Mouse (Mus musculus) urinary bladder, postnatal 14 days (tissue): Measurements from ENCODE around the gene Gm26620.

Experiments used
- DNase-seq: peaks from one replicate; pipeline ENCODE4 v3.0.0; 2021; ENCODE audit warnings: low spot score

Gm26620 gene

DNA sequence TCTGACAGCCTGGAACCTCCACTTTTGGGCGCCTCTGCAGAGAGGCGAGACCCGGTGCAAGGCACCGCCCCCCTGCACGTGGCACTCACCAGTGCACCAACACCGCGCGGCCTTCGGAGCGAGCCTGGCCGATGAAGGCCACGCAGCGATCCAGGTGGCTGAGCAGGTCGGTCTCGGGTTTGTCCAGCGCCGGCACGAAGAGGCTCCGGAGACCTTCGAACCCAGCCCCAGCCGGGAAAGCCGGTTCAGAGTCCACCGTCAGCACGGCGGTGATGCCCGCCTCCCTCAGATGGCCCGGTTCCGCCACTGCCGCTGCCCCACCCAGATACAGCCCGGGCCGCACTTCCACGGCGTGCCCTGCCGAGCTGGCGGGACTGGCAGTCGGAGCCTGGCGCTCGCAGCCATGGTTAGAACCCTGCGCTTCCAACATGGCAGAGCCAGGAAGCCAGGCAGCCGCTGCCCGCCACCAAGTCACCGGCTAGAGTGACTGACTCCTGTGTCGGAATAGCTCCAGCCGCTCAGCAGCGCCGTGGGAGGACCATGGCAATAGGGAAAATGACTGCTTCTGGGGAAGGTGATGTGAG, at the start of gene Gm26620, which contains the start of gene Dusp12:
Gene Gm26620, plus strand, starts transcription at position 88 of the 584 bp plus-strand sequence.
Gene Dusp12, minus strand, starts transcription at position 563 of the 584 bp plus-strand sequence.
- DNase-seq: peak; percentile 87

DNA sequence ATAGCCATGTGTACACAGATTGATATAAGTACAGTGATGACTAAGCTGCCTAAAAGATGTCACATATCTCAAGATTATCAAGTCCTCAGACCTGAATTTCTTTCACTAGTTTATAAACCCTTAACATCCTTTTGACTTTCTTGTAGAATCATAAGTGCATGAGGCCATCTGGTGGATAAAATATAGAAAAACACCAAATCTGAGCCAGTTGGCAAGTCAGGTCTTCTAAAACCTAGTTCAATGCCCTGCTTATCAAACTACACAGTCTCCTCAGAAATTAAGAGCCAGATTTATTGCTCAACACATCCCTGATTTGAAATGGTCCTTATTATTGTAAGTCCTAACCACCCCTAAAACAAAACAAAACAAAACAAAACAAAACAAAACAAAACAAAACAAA, 45.2 kb upstream of the Gm26620 start:
- DNase-seq: no peak

DNA sequence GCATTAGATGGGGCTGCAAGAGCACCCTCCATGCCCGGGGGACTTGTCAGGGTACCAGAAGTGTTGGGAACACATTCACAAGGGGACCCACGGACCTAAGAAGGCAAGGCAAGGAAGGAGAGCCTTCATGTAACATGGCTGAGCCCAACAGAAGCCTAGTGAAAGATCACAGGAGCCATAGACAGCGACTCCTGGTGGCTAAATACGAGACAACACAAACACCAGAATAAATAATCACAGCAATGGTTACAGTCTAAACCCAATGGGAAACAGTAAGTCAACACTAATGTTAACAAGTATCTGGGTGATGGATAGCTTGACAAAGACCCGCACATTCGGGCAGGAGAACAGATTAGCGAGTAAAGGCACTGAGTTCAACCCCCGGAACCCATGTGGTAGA, 40.5 kb upstream of the Gm26620 start:
- DNase-seq: no peak

DNA sequence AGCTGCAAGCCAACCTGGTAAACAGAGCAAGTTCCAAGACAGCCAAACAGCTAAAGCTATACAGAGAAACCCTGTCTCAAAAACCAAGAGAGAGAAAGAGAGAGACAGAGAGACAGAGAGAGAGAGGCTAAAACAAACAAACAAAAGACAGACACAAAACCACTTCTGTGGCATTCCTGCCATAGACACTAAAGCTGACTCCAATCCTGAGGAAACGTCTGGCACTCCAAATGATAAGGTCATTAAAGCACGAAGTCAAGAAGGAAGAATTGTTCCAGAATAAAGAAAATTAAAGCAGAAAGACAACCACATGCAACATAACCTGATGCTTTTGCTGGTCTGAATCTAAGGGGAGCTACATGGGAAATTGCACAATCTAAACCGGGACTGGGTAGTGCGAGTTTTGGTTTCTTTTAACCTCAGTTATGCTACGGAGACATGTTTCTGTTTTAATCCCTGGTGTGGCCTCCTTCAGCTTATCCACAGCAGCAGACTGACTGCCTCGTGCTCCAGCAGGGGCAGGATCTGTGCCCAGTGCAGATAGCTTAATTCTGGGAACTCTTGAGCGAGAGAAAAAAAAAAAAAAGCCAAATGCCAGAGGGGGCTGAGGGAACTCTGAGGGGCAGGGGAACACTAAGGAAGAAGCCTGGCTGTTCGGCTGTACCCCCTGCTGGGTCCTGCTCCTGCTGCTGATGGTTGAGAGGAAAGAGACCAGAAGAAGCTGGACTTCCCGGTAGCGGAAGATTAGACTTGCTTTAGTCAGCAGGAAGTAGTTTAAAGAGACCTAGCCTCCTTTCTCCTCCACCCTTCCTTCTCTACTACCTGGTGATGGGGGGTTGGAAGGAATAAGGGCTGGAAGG, 39.2 kb upstream of the Gm26620 start:
- no peak for DNase-seq

DNA sequence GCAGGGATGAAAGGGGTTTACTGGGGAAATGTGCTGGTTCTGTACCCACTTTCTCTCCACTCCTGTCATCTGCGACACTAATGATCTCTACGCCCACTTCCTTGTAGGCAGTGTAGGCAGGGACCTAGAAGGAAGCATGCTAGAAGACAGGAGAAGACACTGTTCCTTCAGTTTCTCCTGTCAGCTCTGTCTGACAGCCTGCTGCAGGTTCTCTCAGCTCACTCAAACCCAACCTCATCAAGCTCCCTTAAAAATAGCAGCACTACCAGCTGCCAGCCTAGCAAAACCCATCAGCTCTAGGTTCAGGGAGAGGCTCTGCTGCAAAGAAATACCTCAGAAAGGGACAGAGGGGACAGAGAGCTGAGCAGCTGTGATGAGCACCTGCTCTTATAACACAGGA, 34.9 kb upstream of the Gm26620 start:
- DNase-seq: no peak

DNA sequence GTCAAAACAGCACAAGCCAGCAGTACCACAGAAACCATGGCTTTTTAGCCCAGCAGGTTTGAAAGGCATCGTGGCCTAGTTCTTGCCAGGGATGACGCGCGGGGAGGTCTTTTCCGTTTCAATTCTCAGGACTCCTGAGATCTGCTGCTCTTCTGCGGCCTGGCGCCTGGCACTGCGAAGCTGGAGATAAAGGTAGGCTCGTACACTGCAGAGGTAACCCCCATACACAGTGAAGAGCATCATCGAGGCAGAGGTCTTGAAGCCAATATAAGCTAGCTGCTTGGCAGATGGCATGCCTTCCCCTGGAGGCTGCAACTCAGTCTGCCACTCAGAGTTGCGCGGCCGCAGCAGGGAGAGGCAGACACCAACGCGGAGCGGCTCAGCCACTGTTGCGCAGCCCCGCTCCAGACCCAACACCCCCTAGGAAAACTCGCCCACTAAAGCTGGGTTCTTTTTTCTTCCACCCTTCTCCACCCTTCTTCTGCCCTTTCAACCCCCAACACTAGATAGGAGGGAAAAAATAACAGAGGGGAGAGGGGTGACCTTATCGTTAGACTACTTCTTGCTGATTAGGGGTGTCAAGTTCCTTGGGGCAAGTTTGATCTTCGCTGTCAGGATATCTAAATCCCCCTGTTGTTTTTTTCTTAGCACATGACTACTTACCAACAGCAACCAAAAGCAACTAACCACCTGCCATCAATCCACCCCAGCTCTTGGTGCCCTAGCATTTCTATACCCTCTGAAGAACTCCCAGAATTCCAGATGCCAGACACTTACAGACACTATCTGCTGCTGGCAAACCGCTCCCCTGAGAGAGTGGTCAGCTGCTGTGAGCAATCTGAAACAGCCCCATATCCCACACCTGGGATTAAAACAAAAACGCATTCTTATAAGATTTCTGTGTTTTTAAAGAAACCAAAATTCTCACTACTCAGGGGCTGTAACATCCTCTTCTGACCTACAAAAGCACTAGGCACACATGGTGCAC, 33.9 kb upstream of the Gm26620 start:
- no peak for DNase-seq

DNA sequence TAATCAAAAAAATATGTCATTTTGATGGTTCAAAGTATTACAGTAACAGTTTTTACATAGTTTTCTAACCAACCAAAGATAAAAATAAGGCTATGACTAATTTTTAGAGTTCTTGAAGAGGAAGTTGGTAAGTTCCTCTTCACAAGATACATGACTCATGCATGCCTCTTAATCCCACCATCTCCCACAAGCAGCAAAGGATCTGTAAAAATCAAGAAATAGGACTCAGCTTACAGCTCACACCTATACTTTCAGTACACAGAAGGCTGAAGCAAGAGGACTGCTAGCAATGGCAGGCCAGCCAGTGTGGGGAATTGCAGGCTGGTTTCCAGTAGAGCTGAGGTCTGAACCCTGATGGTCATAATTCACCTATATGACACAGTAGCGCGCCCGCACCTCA, 31.3 kb upstream of the Gm26620 start:
- DNase-seq: no peak

DNA sequence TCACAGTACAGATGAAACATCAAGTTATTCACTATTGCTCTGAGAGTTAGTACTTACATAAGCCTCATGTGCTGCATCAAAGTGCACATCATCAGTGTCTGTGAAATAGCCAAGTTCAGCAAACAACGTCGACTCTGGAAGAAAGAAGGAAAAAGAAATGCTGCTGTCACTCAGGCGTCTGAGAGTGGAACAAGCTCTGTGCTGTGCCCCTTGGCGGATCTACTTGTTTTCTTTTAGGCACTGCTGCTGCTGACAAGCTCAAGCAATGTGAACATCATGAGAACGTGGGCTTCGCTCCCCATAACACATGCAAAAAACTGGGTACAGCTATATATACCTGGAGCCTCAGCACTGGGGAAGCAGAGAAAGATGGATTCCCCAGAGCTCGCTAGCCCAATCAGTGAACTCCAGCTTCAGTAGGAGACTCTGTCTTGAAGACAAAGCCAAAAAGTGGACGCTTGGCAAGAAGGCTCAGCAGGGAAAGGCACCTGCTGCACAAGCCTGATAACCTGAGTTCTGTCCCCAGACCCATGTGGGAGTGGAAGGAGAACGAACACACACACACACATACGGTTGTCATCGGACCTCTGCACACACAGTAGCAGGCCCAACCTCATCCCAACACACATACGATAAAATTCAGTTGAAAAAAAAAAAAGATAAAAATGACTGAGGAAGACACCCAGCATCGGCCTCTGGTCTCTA, 29.7 kb upstream of the Gm26620 start:
- DNase-seq: no peak

DNA sequence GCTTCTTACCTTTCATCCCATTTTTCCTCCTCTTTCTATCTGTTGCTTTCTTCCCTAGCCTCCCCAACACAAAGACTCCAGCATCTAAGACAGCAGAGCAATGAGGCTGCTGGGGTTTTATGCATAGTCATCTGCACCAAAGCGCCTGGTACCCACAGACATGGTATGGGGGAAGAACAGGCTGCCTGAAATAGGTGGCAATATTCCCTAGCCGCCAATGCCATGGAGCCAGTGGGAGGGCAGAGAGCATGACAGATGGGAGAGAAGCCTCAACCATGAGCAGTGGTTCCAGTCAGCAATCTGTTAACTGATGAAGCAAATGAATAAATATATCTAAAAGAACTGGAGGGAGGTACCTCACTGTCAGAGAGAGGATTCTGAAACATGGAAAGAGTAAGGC, 27.5 kb upstream of the Gm26620 start:
- DNase-seq: no peak

DNA sequence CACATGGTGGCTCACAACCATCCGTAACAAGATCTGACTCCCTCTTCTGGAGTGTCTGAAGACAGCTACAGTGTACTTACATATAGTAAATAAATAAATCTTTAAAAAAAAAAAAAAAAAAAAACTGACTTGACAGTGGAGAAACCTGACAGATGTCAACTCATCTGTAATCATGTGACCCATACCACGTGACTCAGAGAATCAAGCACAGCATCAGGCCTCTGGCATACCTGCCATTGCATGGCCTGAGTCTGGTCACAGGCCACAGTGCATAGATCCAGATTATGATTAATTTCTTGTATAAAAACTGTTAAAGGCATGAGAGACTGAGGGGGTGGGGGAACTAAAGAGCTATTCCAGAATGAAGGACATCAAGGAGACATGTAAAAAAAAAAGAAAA, 26.0 kb upstream of the Gm26620 start:
- DNase-seq: no peak

DNA sequence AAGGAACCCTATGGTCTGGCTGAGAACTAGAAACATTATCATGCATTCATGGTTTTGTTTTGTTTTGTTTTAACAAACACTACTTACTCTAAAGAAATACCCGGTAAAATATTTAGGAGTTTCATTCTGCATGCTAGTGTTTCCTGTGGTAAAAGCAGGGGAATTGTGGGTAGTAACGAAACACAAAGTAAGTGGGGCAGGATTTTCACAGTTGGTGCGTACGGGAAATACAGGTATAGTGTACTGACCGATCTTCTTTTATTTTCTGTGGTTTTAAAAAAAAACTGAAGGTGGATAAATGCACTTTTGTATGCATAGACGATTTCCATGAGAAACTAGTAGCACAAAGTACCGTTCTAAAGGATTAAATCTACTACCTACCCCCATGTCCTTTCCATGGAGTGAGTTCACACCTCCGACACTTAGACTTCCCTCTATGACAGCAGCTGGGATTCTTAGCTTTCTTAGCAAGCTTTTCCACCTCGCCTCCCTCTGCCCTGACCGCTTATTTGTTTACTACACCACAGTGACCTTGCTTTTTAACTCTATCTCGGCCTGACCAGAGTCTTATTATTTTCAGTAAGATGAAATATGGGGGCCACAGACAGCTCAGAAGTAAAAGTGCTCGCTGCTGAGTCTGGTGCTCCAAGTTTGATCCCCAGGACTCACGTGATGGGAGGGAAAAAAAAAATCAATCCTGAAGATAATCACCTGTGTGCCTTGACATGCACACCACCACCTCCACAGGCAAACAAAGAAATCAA, 23.0 kb upstream of the Gm26620 start:
- DNase-seq: no peak

DNA sequence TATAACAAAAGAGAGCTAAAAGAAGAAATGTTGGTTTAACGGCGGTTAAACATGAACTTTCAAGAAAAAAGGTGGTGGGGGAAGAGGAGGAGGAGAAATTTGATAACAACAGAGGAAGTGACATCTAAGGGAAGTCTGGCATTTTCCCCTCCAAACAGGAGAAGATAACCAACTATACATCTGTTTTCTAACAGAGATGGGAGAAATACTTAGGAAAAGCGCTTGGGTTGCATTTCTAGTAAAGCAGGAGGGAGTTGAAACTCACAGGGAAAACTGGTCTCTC, 22.5 kb upstream of the Gm26620 start:
- DNase-seq: no peak

DNA sequence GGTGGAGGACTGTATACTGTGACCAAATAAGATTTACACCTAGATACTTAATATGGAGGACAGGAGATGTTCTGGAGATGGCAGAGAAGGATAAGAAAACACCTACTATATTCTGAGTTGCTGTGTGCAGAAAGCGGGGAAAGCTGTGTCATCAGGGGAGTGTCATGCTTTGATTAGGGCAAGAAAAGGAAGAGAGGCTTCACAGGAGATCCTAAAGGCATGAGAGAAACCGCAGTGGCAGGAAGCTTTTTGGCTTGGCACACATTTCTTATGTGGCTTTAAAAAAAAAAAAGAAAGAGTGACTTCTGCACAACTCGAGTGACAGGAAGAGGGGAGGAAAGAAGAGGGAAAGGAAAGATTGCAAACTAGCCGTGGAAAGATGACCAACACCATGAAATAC, 21.8 kb upstream of the Gm26620 start:
- DNase-seq: no peak

DNA sequence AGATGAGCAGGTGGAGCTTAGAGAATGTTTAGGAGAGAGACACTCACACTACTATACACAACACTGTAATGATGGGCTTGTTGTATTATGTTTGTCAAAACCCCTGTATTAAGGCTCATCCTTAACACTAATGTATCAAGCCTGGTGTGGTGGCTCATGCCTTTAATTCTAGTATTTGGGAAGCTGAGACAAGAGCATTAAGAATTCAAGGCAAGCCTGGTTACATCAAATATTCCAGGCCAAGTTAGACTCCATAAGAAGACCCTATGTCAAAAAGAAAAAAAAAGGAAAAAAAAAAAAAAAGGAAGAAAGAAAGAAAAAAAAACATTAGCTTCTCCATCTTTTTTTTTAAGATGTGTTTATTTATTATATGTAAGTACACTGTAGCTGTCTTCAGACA, 20.6 kb upstream of the Gm26620 start:
- DNase-seq: no peak

DNA sequence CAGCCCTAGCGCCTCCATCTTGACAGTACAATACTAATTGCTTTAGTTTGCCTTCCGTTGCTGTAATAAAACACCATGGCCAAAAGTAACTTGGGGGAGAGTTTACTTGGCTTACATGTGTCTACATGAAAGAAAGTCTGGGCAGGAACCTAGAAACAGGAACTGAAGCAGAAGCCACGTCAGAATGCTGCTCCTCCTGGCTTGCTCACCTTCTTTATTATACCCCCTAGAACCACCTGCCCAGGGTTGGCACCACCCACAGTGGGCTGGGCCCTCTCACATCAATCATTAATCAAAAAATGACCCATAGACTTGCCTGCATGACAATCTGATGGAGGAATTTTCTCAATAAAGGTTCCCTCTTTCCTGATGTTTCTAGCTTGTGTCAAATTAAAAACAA, 20.1 kb upstream of the Gm26620 start:
- no peak for DNase-seq

DNA sequence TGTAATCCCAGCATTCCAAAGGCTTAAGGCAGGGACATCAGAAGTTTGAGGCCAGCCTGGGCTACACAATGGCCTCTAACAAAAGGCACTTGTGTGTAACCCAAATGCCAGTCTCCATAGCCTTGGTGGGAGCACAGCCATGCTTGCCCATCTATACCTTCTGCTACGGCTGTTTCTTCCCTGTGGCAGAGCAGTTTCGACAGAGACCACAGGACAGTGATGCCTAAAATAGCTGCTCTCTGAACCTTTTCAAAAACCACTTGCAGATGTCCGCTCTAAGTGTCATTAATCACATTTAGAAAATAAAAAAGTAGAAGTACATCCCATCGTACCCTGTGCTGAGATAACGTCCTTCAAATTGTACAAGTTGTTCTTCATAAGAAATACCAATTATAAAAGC, 19.5 kb upstream of the Gm26620 start:
- DNase-seq: no peak

DNA sequence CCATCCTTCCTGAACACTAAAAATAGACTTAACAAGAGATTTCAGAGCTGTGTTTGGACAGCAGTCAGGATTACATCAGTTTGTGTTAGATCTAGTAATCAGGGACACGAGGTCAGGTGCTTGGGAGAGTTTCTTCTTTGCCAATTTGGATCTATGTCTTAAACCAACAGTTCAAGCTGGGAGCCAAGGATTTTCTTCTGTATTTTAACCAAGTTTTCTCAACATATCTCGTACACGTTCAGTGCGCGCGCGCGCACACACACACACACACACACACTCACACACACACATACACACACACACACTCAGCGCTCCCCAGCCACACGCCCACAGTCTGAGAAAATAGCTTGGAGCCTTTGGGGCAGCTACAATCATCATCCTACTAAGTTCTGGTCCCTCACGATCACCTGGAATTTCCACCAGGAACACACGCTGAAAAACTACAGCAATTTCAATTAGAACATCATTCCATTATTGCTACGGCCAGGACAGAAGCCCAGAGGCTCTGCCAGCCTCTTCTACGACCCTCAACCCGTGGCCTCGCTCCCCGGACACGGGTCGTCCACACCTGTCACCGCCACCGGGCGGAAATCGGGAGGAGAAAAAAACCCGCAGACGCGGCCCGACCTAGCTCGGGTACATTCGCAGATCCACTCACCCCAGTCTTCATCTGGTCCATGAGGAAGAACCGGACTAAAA, 17.7 kb upstream of the Gm26620 start:
- peak; percentile 10 for DNase-seq

DNA sequence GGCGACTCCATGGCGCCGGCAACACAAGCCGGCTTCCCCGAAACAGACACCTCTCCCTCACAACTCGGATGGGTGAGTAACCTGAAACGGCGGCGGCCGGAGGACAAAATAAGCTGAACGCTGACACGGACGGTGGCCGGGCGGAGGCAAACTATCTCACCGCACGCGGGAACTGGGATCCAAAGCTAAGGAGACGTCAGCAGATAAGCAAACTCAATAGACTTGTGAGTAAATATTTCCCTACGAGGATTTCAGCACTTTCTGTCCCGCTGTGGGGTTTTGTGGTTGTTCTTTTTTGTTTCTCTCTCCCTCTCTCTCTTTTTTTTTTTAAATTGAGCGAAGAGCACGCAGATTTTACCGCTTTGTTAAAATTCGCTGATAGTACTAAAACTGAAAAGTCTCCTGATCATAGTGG, 17.2 kb upstream of the Gm26620 start, which contains the start of gene Atf6:
Gene Atf6, minus strand, starts transcription at position 81 of the 415 bp plus-strand sequence.
- peak; percentile 96 for DNase-seq

DNA sequence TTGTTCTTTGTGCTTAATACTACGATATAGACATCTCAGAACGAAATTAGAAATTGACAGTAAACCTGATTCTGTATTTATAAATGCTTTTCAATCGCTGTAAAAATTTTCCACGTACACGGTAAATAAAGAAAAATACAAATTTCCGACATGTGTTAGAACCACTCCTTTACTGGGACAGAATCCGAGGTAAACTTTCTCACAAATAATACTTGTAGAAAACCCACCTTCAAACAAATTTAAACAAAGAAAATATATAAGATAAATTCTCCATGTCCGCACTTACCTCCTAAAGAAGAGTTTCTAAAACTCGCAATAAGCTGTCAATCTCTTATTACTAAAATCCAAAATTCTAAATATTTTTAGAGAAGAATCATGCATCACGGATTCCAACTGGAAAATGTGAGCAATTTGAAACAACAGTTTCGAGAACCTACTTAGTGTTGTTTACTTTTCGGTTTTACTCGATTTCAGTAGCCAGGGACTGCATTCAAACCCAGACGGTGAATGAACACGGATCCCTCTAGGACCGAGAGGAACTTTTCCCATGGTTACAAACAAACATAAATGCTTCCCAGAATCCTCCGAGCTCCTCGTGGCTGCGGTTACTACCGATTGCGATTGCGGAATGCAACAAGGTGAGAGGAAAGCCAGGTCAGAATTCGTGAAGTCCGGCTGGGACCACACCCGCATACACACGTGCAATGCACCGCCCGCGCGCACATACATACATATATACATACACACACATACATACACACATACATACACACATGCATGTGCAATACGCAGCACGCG, 16.6 kb upstream of the Gm26620 start:
- peak; percentile 63 for DNase-seq

DNA sequence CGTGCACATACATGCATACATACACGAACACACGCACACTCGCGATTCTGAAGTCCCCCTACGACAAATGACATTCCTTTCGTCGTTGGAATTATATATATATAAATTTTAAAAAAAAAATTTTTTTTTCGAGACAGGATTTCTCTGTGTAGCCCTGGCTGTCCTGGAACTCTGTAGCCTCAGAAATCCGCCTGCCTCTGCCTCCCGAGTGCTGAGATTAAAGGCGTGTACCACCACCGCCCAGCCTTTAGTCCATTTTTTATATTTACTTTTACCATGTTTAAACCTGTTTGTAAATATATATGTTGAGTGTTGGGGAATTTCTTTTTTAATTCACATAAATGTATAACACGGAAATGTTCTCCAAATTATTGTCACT, 16.0 kb upstream of the Gm26620 start:
- no peak for DNase-seq
